Mouse (Mus musculus): ENCODE measurements at regions not wholly inside any gene's neighbourhood (a gene's known extent, or its start where the extent isn't known, plus 50 kb on each side); places are given as distances from the start of the nearest gene placed in this dataset.

DNA sequence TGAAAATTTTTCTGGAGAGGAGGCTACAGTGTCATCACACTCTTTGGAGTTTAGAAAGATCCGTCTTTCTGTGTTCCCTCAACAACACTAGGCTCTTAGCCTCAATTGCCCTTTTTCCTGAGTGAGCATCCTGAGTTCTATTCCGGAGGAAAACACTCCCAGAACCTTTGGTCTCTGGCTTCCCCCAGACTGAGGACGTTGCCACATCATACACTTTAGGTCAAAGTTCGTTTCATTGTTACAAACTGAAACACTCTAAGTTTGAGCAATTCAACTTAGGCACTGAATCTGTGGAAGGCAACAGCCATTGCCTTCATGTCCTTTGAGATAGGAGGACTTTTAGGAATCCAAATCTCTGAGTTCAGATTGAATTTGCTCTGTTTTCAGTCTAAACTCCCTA is 85.0 kb downstream of the Arl4a start:
- DNase-seq (ENCODE audit: low spot score in 2 of 2): no peak

DNA sequence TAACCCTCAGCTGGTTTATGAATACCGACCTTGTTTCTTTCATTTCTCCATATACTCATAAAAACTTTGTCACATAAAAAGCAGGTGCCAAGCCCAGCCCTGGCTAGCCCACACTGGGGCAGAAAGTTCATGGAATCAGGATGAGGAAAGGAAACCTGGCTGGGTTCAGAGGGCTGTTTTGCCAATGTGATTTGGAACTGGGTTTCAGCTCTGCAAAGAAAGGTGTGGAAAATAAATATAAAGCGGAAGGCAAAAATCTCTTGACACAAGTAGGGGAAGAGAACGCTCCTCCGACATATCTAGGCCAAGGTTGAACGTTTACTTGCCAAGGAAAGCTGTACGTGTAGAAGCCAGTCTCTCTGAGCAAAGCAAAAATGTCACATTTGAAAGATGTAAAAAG is 85.9 kb downstream of the Arl4a start:
- no peak for DNase-seq (ENCODE audit: low spot score in 2 of 2)

DNA sequence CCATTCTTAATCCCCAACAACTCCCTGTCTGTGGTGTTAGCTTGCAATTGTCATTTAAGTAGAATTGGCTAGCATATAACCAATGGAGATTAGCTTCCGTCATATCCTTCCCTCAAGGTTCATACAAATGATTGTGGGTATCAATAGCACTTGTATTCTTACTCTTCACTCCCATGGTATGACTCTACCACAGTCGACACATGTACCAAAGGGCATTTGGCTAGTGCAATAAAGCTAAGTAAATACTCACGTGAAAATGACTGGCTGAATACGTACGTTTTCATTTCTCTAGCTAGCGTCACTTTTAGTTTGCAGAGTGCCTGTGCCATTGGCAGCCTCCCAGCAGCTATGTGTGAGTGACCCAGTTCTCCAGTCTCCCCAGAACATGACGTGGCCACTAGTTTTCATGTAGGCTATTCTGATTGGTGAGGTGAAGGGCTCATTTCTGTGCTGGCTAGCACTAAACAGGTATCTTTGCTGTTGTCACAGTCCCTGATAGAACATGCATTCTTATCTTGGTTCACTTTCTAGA is 87.5 kb downstream of the Arl4a start:
- peak; percentile 29 to 36 for DNase-seq (ENCODE audit: low spot score in 2 of 2)

DNA sequence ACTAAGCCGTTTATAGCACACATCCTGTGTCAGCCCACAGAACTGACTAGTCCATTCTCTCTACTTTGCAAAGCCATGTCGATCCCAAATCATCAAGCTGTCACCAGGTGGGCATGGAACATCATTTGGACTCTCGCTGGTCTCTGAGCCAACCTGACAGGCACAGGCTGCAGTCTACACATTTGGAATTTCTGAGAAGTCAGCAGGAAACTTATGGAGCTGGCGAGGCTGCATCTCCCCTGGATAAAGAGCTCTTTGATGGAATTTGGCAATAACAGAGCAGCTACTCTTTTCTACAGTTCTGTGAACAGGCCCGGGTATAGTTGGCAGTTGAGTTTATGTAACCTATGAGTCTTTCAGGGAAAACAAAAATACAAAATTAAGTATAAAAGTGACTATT is 94.9 kb downstream of the Arl4a start:
- DNase-seq (ENCODE audit: low spot score in 2 of 2): no peak

DNA sequence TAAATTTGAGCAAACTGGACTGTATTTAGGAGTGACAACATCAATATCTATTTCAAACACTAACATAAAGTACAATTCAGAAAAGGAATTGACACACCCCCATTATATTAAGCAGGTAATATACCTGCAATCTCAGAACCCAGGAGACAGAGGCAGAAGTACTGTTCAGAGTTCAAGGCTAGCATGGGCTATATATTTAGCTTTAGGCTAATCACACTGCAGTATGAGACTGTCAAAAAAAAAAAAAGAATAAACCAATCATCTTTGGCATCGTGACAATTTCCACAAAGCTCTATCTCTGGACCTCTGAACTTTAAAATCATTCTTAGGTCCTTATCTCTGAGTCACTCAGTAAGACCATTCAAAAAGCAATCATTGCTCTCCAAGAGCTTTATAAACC is 96.7 kb downstream of the Arl4a start:
- DNase-seq (ENCODE audit: low spot score in 2 of 2): no peak

DNA sequence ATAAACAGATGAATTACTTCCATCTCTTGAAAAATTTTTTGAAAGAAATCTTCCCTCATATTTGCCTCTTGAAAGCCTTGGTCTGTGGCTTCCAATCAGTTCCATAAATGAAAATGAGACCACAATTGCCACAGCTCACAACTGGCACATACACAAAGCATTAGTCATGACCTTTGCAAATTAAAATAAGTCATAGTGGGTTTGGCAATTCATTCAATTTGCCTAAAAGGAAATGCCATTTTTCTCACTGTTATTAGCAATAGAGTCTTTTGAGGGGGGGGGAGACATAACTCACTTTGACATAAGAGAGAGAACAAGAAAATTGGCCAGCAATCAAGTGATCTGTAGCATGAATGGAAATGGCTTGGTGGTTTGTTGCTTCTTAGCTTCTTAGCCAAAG is 98.8 kb downstream of the Arl4a start:
- no peak for DNase-seq (ENCODE audit: low spot score in 2 of 2)

DNA sequence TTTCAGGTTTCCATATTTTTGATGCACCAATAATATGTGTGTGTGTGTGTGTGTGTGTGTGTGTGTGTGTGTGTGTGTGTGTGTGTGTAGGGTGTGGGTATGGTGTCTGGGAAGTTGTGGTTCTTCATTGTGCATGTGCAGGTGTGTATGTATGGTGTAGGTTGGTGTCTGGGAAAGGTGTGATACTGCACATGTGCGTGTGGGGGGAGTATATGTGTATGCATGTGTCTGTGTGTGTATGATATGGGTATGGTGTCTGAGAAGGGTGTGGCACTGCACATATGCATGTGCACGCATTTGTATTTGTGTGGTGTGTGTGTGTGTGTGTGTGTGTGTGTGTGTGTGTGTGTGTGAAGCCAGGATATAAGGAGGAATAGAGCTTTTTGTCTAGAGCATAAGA is 99.6 kb downstream of the Arl4a start:
- DNase-seq (ENCODE audit: low spot score in 2 of 2): no peak

DNA sequence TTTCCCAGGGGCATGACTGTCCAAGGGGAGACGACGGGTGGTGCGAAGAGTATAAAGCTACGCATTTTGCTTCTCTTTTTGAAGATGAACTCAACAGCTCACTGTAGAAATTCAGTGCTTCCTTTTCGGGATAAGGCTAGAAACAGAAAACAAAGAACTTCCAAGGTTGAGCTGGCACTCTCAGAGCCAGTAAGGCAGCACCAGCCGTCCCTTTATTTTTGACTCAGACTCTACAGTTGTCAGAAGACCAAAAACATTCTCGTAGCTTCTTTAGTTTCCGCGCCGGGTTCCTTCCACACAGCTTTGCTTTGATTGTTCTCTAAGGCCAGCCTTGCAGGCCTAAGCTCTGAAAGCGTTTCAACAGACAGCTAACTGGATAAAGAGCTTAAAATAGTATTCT is 101.5 kb downstream of the Arl4a start:
- no peak for DNase-seq (ENCODE audit: low spot score in 2 of 2)

DNA sequence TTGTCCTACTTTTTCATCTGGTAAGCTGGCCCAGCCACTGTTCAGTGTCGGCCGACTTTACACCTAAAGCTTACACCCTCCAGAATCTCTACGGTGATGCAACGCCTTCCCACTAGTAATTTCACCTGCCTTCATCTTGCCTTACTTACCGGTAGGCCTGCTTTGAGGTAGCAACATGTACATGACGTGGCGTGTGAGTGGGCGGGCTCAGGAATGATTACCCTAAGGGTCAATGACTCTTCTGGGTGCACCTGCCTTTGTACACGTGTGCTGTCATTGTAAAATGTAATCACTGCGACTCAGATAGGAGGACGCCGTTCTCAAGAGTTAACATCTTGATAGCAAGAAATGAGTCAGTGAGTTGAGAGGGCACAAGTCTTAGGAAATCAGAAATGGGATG is 102.0 kb downstream of the Arl4a start:
- DNase-seq (ENCODE audit: low spot score in 2 of 2): no peak

DNA sequence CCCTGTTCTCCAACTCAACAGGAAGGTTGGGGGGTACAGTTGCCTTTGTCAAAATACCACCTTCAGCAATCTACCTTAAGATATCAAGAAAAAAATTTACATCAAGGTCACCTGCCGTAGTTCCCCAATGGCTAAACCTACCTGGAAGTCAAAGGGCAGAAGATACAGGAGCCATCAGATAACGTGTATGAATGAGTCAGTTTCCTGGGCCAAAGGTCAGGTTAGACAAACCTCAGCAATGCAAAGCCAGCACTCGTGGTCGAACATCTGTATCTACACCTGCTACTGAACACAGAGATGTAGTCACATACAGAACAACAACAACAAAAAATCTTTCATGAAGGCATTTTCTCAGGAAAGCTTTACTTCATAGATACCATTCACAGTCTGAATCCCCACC is 102.9 kb downstream of the Arl4a start:
- no peak for DNase-seq (ENCODE audit: low spot score in 2 of 2)

DNA sequence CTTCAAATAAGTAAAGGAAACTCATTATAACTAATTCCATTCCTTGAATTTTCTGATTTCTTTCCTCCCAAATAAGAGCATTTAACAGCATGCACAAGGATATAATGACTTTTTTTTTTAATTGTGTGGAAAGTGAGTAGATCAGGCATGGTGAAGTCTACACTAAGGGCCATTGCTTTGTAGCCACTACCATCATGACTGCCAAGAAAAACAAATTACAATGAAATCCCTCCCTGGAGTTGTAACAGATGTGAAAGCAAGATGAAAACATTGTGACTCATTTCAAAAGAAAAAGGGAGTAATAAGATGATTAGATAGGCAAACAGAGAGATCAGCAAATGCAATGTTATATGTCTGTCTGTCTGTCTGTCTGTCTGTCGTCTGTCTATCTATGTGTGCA is 106.6 kb downstream of the Arl4a start:
- DNase-seq (ENCODE audit: low spot score in 2 of 2): no peak

DNA sequence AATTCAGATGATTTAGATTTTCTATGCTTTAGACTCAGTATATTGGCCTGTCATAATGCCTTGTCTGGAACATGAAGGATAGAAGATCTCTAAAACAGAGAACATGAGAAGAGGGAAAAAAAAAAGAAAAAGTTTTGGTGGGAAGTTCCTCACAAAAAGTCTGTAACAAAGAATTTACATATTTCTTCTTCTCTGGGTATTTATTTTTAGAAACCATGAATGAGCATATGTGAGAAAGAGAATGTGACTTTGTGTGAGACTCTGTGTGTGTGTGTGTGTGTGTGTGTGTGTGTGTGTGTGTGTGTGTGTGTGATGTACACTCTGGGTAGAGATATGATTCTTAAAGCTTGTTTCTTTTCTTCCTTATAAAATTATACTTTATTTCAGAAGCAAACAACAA is 109.9 kb downstream of the Arl4a start:
- no peak for DNase-seq (ENCODE audit: low spot score in 2 of 2)

DNA sequence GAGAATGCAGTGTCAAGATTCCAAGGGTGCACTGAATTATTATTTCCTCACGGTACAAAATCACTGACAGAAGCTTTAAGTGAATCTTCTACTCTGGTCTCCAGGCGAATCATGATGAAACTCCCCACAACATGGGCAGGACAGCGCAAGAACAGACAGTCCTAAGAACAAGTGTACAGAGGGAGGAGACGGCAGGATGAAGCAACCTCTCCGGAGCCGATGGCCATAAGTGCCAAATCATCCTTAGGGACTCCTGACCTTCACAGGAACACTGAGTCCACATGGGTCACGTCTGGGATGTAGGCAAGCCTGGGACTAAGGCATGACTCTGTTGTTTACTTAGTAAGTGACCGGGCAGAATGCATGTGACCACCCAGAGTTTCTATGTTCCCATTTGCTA is 110.8 kb downstream of the Arl4a start:
- DNase-seq (ENCODE audit: low spot score in 2 of 2): no peak

DNA sequence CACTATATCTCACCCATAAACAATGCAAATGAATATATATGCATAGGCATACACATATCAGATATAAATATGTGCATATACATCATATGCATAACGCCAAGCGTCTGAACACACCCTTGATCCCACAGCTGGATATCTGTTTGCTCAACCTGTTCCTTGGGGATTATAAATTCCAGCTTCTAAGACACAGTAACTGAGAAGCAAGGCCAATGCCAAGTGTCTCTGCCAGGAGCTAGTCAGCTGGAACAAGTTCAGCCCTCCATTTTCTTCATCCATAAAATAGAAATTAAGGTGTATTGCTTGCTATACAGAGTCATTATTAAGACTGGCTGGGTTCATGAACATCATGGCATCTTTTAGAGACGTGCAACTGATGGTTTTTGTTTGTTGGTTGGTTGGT is 116.3 kb downstream of the Arl4a start:
- DNase-seq (ENCODE audit: low spot score in 2 of 2): no peak

DNA sequence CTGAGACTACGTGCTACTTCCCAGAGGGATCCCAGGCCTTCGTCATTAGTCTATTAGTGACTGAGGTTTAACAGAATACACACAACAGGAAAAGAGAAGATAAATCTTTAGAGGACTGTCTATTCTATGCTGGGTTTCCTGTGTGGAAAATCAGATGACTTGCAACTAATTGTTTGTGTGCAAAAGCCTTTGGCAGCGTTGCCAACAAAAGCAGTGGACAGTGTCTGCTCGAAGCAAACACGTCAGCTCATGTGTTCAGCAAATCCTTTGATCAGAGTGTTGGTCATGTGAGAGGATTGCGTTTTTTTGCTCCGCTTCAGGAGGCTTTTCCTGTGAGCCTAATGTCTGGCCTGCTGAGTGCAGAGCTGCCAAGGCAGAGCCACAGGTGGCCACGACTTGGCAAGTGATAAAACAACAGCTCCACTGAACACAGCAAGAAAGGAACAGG is 117.3 kb downstream of the Arl4a start:
- DNase-seq (ENCODE audit: low spot score in 2 of 2): peak; percentile 7 to 10

DNA sequence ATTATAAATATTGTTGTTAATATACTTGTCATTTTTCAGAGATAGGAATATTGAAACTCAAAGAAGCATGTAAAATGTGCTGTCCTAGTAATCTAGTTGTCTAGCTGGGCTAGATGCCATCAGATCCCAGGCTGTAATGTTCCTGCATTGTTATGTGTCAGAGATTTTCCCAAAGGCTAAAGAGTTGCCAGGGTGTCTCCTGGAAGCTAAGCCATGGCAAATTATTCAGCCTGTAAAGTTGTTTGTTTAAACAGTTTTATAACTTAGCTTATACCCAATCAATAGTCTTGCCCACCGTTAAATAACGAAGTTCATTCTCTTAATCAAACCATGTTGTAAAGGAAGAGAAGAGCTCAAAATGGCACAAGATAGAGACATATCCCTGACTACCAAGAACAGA is 117.9 kb downstream of the Arl4a start:
- no peak for DNase-seq (ENCODE audit: low spot score in 2 of 2)

DNA sequence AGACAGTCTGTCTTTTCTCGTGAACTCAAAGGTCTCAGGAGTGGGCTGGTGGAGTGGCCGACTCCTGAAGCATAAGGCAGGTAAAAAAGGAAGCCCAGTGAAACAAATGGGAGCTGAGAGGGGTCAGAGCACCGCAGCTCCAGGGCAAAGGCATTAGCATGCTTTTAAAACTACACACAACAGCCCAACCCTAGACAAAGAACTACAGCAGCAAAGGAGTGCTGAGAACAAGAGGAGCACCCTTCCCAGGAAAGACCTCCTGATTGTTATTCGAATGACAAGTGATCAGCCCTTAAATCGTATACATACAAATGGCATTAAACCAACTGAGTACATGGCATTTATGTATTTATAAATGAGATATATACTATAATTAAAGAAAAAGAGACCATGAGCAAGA is 149.3 kb downstream of the Arl4a start:
- DNase-seq (ENCODE audit: low spot score in 2 of 2): no peak

DNA sequence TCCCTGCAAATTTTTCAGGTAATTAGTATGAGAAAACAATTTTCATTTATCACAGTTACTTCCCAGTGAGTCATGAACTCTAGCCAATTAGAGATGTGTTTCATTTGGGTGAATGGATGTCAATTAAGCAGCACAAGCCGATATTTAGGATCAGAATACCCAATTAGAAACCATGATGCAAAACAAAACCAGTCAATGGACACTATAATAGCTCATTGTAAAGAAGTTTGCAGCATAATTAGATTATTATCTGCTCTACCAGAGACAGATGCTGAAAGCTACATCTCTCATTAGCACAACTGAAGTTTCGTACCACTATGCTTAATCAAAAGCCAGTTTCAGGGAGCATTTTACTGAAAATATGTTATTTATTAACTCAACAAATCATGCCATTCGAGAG is 152.5 kb downstream of the Arl4a start:
- no peak for DNase-seq (ENCODE audit: low spot score in 2 of 2)

DNA sequence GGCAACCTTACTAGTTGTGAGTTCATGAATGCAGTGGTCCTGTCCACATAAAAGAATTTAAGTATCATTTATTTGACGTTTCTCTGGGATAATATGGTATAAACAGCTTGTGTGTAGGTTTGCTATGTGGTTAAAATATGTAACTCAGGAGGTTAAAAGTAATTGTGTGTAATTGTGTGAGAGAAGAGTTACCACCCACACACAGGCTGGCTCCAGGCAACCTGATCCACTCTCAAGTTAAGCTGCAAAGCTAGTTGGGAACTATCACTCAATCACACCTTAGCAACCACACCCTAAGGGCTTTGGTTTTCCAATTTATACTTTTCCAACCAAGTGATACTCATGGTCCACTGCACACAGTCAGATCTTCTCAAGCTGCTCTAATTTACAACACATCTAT is 157.5 kb downstream of the Arl4a start:
- DNase-seq (ENCODE audit: low spot score in 2 of 2): peak in 1 of 2 experiments; percentile 28

DNA sequence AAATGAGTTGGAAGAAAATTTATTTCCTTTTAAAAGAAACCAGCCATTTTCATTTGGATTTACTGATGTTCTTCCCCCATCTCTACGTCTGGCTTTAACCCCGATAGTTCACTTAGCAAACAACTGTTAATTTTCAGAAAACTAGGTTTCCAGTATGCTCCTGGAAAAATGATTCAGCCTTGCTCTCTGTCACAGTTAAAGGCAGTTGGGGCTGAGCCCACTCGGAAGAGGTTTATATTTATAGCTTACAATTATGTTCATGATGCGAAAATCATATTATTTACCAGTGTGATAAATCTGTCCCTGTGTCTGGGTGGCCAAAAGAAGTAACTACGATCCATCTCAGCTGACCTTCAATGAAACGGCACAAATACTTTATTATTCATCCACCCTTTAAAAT is 163.9 kb downstream of the Arl4a start:
- DNase-seq (ENCODE audit: low spot score in 2 of 2): no peak

DNA sequence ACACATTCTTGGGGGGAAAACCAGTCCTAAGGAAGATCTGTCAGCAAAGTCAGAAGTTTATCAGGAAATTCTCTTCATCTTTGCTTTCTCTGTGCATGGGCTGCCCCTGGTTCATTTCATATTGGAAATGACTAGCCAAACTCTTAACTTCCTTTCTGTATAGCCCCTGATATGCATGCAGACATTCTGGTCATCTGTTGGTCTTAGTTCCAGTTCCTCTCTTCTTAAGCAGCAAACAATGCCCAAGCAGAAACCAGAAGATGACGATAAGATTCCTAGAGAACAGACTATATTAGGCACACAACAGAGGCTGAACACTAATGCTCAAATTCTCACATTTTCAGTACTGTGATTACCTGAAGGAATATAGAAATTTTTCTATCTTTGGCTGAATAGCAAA is 176.0 kb downstream of the Arl4a start:
- no peak for DNase-seq (ENCODE audit: low spot score in 2 of 2)

DNA sequence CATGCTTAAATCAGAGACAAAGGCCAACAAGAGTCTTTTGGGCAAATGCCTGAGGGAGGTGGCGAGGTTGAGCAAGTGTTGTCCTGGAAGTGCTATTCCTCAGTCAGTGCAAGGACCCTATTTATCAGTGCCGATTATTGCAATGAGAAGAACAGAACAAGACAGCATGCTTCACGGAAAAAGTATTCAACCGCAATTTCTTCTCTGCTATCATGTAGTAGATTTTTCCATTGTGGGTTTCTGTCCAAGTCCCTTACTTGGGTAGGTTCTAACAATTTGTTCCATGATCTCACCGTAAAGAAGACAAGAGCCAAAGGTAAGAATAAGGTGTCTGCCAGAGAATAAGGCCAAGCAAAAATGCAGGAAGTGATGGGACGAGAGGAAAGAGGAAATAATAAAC is 186.2 kb downstream of the Arl4a start:
- no peak for DNase-seq (ENCODE audit: low spot score in 2 of 2)

DNA sequence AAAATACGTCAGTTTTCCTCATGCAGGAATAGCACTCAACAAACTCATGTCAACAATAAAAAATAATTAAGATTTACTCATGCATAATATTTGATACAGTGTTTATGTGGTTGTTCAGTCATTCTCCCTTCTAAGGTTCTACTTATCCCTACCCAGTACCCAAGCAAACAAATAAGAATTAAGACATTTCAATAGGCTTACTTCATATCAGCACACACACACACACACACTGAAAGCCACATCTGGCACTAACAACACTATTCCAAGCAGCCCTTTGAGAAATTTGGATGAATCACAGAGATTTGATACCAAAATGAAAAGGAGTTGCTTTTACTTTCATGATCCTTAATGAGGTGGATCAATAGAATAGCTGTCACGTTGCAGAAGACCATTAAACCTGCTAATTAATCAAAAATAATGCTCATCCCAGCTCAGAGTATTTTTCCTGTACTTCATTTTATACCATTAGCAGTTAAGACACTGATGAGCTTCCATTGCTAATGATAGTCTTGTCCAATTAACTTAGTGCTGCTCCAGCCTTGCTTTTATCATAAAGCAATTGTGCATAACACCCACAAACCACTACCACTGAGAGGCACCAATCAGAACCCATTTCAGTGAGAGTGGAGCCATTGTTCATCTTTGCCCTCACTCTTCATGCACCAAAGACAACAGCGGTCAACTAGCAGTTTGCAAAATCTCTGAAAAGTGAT is 188.3 kb downstream of the Arl4a start:
- DNase-seq (ENCODE audit: low spot score in 2 of 2): no peak

DNA sequence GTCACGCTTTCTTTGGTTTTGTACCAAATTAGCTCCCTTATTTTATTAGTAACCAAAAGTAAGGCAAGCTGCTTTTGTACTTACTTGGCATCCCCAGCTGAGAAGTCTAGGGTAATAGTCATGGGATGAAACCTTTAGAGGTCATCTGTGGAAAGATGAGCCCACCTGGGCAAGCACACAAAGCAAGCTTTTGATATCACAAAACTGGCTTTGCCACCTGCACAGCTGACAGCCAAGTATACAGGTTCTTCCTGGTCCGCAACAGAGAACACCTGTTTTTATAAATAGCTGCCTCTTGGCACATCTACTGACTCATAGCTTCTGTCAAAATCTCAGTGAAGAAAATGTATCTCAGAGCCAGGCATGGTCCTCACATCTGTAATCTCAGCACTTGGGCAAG is 197.2 kb downstream of the Arl4a start:
- DNase-seq (ENCODE audit: low spot score in 2 of 2): no peak
